Mouse (Mus musculus) thymus, postnatal 4 days (tissue): Measurements from ENCODE around the gene Tas2r118.

Source experiments
- DNase-seq: peaks from one replicate; pipeline ENCODE4 v3.0.0; 2021

The Tas2r118 gene

DNA sequence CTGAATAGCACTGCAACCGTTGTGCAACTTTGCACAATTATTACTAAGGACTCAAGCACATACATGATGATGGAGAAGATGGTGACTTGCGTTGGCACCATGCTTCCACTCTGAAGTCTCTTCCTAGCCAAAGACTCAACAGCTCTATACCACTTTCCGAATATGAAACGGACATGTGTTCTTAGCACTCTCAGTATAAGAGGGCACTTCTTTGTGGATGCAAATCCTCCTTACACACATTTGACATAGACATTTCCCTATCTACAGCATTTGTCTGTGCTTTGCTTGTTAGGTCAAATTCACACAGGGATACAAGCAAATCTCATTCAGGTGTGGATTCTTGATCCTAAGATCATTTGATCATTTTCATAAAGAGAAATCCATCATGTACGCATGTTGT is at the start of gene Tas2r118:
Gene Tas2r118 (minus strand): TSS at position 101 of the 400 bp plus-strand sequence.
- DNase-seq: no peak

DNA sequence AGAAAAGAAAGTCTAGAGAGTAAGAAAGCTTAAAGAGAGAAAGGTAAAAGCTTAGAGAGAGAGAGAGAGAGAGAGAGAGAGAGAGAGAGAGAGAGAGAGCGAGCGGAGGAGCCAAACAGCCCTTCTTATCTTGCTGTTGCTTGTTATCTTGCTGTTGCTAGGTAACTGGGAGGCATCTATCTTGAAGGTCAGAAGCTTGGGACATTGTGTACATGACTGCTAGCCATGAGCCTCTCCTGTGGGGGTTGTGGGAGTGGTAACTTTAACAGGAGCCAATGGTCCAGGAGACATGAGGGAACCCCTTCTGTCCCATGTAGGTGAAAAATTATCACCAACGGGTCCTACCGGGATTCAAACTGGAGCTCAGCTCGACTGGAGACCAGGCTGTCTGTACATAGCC is 48.5 kb upstream of the Tas2r118 start:
- DNase-seq: no peak

DNA sequence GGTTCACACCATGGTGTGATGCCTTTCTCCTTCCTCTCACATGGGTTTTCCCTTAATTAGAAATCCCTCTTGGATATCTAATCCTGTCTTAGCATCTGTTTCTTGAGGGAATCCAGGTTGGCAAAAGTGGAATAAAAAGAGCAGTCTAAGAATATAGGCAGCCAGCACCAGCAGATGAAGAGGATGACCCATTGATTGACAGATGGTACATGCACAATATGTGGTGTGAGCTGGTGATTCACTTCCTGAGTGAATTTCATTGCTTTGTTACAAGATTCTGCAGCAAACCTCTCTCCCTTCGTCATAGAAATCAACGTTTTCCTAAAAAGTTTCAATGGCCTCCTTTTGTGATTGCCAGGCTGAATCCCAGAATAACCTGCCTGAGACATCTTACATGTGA is 23.4 kb upstream of the Tas2r118 start:
- DNase-seq: no peak

DNA sequence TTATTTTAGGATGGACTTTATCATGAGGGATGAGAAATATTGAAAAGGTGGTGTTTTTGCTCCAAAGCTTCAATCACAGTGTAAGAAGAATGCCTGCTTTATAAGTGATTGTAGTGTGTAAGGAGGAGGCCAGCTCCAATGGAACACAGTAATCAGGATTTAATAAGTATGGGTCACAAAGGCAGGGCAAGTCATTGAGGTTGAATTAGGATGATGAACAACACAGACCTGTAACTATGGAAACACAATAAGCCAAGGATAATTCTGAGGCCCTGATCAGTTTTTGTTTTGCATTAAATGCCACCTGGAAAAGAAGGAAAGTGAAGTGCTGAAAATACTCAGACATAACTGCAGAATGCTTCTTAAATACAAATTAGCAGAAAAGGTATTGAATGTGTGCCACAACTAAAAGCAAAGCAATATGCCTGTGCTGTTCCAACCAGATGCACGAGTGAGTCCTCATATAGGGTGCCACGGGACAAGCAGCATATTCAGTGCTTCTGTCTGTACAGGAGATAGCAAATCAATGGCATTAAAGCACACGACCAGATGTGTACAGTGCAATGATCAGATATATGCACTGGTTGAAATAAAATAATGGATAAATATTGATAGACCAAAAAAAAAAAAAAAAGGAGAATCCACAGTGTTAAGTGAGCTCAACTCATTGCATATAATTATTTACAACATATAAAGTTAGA is 21.0 kb upstream of the Tas2r118 start:
- DNase-seq: no peak

DNA sequence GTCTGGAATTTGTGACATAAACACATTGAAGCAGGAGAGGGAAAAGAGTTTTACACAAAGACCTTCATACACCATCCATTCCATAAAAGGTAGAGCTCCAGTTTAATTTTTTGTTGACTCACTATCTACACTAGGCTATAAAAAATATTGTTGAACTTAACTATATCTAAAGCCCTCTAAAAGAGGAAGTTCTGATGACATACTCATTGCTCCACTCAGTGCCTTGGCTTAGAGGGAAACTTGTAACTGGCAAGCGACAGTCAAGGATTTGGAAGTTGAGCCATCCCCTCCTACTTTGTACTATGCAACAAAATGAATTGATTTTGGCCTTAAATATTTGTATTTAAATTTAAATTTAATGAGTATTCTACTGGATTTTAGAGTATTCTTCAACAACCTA is 16.4 kb upstream of the Tas2r118 start:
- DNase-seq: no peak

DNA sequence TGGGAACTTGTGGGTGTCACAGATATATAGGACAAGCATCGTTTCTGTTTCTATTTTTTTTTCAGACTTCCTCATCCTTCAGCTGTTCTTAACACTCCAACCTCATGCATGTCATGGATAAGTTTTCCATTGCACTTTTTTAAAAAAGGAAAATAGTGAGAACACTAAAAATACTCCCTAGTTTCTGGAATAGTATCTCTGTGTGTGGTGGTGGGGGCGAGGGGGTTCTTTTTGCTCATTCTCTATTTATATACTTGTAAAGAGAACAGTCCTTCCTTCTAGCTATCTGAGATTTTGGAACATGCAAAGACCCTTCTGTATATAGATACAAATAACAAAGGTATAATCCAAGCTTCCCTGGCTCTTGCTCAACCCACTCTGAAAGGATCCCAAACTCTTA is 2.9 kb downstream of the Tas2r118 start:
- no peak for DNase-seq

DNA sequence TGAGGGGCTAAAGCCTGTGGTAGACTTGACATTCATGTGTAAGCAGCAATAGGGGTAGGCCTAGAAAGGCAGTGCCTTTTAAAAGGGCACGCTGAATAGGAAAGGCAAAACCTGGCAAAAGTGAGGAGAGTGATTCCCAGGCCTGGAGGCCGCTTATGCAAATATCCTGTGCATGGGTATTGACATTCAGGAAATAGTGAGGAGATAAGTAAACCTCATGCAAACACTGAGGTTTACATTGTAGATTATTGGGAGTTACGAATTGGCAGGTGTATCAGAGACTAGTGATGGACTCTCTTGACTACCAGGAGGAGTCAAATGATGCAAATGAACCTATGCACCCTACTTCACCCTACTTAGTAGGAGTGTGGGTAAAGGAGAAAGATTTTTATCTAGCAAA is 3.9 kb downstream of the Tas2r118 start:
- no peak for DNase-seq

DNA sequence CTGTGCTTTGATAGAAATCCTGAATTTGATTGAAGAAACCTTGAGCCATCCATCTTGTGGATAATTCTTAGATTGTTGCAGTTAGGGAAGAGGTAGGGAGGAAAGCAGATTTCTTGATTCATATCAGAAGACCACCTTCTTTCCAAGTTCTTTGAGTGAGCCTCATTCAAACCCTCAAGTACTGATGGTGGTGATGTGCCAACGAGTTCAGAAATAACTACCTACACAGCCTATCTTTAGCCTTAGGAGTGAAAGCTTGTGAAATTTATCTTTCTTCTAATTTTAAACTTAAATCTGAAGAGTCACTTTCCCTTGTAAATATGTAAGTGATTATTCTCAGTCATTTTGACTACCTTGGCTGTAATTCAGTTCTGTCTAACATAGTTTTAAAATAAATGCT is 6.1 kb downstream of the Tas2r118 start:
- no peak for DNase-seq

DNA sequence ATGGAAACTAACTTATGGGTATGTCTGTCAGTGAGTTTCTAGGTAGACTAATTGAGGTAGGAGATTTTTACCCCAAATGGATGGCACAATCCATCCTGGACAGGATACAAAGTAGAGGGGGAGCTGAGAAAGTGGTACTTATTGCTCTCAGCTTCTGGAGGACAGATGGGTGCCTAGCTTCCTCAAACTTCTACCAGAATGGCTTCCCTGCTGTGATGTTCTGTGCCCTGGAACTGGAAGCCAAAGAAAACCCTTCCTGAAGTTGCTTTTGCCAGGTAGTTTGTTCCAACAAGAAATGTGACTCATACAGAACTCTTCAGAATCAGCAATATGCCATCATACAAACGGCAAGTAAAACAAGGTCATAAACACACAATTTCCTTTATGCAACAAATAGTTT is 29.1 kb downstream of the Tas2r118 start:
- no peak for DNase-seq

DNA sequence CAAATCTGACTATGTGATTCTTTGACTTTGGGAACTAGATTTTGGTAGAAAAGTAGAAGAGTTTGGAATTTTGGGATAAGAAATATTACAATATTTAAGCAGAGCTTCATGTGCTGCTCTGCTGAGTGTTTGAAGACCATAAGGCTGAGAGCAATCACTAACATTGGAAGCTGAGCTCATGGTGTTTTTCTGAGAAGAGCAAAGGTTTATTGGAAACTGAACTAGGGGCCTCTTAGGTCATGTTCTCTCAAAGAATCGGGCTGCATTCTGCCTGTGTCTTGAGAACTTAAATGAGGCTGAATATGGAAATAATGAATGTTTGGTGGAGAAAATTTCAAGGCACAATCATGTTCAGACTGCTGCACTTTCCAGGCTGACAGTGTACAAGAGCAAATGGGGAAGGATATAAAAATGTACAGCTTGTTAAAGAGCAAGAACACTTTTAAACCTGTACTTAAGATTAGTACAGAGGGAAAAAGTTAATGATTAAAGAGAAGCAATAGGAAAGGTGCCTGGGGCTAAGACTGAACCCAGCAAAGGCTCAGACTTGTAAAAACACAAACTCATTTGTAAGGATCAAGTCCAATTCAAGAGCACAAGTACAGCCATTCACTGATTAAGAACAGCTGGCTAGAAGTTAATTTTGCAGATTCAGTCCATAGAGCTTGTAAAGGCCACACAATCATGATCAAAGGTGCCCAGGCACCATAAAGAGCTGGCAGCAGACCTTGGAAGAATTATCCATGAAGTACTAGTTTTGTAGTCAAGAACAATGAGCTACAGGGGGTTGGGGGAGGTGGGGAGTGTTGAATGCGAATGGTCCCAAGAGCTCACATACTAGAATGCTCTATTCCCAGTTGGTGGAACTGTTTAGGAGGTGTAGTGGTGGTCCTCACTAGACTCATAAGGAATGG is 31.0 kb downstream of the Tas2r118 start:
- no peak for DNase-seq

DNA sequence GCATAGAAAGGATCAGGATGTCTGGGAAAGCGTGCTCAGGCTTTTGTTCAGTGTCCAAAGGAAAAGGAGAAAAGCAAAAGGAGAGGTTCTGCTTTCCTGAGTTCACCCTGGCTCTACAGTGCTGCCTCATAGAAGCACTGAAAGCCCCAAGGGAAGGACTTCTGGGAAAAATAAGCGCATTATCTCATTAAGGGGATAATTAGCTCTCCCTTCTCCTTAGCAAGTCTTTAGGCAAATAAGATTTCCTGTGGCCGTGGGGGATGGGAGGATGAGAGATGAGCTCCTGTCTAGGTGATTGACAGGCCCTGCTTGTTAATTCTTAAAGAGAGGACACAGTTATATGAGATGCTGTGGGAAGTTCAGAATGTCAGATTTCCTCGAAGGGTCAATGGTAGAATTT is 33.4 kb downstream of the Tas2r118 start:
- no peak for DNase-seq

DNA sequence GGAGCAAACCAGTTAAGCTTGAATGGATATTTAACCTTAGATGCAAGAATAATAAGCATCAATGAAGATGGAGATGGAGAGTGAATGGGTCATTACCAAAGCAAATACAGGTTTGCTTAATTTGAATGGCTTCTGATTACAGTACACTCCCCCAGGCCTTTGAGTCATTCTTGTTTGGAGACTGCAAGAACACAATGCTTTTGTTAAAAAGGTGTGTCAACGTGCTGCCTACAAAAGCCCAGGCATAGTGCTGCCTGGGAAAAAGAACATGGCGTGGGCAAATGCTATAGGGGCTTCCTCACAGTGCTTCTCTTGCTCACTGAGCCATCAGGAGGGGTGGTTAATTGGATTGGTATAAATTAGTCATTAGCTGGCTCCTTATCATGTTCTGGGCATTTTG is 46.1 kb downstream of the Tas2r118 start:
- no peak for DNase-seq
